Mouse (Mus musculus) olfactory bulb, adult 2 months (tissue): ENCODE results near the gene Ago1.

Experiments used
- CTCF ChIP-seq: fragments of 200-500 bp; IDR thresholded peaks from 2 replicates; pipeline ENCODE4 v1.5.1; 2012; ENCODE audit warnings: low read depth, mild to moderate bottlenecking, low read length, moderate library complexity; ENCODE audit not compliant: insufficient read depth
- POLR2A ChIP-seq: fragments of 200-500 bp; IDR thresholded peaks from 2 replicates; pipeline ENCODE4 v1.6.1; 2012; ENCODE audit warnings: mild to moderate bottlenecking, low read depth, low read length, moderate library complexity; ENCODE audit not compliant: insufficient read depth

- no peak for TF ChIP-seq CTCF
- no peak for TF ChIP-seq POLR2A
These were observed 2.5 kb downstream of the Ago1 start for GRCm38 (mm10) chr4:126465843-126466242.
